Mouse (Mus musculus) A20 (cell line): ENCODE data around the gene Gm37240.

Experiments used
- DNase-seq: peaks from one replicate; pipeline ENCODE4 v3.0.0-alpha.2; 2011; ENCODE audit warnings: low read depth, low spot score

Gene Gm37240

DNA sequence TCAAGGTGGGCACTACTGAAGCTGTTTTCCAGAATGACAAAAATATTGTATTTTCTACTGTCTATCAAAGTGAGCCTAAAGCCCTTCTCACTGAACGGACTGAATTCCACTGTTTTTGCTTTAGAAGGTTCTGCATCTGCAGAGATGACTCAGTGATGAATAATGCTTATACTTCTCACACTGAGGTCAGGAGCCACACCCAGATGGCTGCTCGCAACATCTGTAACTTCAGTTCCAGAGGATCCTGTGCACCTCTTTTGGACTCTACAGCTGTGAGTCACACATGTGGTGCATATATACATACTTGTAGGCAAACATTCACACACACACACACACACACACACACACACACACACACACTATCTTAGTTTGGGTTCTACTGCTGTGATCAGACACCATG, 602.8 kb downstream of the Gm37240 start:
- DNase-seq = no peak

DNA sequence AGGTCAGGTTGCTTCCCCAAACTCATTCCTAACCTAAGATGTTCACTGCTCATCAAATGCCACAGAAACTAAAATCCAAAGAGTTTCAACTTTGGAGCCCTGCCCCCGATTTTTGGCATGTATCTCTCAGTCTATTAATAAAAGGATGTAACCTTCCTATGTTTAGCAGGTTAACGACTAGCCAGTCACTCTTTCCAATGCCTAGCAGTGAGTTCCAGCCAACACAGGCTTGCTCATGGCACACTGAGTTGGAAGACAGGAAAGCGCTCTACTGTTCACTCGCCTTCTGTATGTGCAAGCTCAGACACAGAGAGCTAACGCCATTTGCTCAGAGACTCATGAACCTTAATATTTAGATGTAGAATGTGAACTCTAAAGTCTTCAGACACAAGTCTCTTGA, 604.5 kb downstream of the Gm37240 start:
- DNase-seq = no peak

DNA sequence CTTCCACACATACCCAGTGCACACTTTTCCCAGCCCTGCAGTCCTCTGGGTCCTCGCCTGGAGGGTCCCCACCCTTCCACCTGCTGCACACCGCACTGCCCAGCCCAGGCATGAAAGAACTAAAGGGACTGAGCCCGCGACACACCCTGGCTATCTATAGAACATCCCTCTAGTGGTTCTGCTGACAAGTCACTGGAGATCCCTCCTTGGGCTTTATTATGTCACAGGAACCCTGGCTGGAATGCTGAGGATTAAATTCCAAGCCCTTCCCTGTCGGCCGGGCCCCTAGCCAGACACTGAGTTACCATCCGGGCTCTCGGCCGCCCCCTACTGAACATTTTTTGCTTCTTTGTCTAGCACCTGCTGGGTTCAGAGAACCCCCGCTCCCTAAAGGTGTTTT, 612.2 kb downstream of the Gm37240 start:
- DNase-seq = peak; percentile 32

DNA sequence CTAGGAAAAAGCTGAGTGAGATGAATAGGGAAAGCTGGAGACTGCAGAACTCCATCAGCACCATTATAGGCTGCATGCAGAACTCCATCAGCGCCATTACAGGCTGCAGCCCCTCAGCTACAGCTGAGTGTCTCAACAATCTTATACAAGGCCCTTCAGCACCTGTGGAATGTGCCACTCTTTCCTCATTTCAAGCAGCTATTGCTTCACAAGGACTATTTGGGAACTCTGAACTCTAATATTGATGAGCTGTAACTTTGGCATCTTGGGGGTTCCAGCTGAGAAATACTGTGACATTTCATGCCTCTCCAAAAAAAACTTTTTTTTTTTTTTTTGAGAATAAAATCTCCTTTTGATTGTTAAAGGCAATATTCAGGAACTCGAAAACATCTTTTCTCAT, 615.8 kb downstream of the Gm37240 start:
- DNase-seq = no peak

DNA sequence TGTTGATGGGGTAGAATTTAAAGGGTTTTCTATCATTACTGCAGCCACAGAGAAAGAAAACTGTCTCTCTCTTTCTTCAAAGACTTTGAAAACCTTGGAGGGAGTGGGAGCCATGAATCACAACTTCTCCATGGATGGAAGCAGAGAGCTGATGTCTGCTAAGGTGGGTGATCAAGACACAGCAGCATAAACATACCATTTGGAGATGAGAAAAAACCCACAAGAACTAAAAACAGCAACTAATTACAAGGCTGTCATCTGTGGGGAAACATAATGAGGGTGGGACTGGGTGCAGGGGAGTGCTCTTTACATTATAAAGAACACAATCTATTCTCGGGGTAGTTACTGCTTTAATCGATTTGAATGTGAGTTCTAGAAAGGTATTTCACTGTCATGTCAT, 622.4 kb downstream of the Gm37240 start:
- no peak for DNase-seq

DNA sequence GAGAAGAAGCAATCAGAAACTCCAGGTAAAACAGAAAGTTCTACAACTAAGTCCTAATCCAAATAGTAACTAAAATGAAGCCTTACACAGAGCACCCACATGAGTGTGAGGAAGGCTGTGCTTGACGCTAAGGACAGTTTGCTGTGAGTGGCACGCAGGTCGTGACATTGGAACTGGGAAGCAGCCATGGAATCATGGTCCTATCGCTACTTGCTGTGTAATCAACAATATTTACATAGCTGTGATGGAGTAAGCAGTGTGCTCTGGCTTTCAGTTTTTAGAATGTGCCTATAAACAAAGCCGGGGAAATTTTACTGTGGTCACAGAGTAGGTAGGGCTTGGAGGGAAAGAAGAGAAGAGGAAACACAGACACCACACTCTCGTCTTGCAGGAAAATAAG, 622.8 kb downstream of the Gm37240 start:
- DNase-seq = no peak

DNA sequence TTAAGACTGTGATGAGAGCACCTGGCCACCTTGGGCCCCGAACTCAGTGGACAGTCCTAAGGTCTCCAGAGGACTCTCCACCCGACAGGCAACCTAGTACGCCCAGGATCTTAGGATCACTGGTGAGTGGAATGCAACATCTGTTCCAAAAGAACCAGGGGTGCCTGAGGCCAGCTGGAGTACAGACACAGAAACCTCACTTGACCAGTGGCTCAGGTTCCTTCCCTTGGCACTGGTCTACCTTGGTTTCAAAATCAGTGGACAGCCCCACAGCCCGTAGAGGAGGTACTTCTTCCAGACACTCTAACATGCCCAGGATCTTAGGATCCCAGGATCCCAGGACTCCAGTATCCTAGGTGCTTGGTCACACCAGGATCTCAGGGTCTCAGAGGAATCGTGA, 632.8 kb downstream of the Gm37240 start:
- no peak for DNase-seq

DNA sequence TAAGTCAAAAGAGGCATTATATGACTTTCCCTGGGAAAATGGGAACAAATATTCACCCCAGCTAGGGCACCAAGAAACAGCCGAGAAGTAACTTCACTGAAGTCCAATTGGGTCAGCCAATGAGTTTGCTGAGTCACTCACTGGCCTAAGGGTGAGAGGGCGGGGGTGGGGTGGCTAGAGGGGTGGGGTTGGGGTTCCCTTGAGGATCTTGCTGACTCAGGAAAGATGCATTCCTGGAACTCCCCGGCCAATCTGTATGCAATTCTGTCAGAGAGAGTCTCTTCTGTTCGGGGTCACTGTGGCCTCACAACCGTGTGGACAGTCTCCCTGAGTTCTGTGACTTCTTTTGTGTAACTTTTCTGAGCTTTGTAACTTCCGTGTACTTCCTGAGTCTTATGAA, 635.7 kb downstream of the Gm37240 start:
- DNase-seq = no peak

DNA sequence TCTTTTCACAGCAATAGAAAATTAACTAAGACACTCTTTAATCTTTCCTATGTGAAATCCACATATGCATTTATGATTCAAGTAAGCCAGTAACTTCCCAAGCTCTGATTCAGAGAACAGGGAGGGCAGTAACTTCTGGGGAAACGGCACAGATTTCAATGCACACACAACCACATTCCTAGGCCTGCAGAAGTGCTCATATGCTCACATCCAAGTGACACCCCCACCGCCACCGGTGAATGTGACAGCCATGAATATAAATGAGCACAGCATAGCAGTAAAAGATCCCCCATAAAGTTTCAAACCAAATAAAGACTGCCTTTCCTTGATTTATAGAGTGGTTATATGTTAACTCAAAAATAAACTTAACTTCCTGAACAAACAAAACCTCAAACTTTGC, 641.2 kb downstream of the Gm37240 start:
- no peak for DNase-seq

DNA sequence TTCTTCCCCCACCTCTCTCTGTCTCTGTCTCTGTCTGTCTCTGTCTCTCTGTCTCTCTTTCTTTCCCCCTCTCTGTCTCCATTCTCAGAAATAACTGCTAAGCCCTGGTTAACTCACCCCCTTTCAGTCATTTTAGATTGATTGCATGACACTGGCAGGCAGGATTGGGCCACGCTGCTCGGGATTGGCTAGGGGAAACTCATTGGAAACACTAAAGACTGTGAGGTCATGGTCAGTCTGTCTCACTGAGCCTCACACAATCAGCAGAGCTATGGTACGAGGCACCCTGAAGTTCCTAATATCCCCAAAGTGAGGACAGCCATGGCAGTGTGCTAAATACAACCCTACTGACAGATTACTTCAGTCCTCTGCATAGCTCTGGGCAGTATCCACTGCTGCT, 650.8 kb downstream of the Gm37240 start:
- DNase-seq = no peak

DNA sequence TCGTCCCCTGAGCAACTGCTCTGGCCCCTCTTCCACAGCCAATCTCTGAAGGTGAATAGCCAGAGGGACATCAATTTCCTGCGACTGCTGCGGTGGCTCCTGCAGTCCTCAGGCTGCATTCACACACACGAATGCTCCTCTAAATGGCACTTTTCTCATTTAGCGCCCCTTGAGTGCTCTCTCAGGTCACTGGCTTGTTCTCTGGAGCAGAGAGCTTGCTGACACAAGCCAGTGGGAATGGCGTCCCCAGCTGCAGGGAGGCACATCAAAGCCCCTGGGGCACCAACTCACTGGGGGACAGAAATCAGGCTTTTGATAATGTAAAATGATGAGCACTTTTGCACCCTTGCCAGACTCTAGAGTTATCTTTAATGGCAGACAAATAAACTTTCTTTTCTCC, 654.5 kb downstream of the Gm37240 start:
- no peak for DNase-seq

DNA sequence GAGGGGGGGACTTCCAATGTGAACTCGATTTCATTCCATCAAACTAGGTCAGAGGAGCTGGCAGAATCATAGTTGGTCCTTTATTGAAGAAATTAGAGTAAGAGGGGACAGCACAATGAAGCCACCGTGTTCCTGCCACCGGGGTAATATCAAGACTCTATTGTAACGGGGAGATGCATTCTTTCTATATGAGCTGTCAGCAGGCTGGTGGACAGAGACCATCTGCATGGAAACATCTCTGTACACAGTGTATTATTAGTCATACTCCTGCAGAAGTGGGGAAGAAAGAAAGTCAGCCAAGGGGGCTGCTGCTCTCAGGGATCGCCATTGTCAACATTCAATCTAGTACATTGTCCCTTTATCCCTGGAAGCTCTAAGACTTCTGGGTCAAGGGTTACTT, 665.3 kb downstream of the Gm37240 start:
- no peak for DNase-seq

DNA sequence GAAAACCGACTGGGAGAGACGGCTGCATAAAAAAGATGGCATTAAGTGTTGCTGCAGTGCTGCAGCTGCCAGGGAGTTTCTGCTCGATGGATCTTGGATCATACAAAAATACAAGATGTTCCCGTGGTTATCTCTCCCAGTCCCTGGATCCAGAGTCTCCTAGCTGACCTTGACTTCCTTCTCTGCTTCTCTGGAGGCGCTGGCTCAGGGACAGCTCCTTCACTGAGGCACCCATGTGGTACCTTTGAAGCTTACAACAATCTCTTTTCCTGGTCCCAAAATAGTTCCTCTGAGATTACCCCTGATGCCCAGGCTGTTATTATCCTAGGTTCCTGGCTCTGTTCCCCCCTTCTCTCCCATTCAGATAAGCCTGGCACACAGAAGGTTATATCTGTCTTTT, 672.4 kb downstream of the Gm37240 start:
- no peak for DNase-seq

DNA sequence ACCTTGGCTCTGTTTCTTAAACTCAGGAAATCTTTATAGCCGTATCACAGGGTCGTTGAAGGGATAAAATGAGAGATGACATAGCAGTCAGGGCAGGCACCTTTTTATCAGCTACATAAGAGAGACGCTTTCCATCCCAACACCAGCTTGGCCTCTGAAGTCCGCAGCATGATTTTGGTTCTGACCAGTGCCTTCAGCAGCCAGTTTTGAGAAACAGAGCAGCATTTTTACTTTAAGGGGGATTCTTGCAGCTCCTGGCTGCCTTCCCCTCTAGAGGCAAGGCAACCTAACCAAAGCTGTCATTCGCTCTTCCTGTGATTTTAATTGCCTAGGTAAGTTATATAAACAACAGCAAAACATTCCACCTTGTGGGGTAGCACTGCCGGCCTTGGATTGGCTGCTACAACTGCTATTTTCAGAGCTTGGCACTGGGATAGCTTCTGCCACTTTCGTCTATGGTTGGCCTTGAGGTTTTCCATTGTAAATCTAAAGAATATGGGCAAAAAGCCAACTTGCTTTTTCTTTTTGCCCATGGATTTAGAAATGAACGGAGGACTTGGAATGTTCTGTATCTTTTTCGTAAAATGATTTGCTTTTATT, 674.5 kb downstream of the Gm37240 start:
- DNase-seq = no peak

DNA sequence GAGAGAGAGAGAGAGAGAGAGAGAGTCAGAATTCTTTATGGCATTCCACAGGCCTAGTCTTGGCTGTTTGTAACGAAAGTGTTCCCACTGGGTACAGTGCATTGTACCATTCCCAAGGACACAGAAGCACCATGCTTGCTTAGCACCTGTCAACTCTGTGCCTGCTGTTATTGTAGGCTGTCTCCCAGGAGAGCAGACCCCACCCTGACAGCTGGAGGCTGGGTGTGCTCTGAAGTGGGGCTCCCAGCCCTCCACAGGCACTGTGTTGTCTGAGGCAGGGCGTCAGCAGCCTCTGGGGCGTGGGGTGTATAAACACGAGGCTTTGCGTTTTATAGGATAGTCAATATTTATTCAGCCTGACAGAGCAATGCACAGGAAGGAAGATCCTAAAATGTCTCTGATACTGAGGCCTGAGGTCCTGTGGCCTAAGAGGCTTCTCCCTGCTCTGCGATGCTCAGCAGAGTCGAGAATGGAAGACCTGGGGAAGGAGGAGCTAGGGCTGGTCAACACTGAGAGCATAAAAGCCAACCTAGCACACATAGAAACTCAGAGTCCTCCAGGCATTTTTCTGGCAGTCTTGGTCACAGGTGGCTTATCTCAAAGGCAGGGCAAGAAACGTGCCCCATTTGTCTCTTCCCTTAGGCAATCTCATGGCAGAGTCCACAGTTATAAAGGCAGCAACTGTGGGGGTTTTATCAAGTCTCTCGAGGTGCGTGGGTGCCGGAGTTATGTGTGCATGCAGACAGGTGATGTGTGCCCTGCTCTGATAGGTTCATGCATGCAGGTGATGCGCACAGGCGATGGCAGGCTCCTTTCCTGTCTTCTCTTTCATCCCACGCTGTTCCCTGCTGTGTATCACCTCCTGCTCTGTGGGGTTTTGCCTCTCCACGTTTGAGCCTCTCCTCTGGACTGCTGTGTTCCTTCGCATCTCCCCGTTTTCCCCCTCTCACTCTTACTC, 677.2 kb downstream of the Gm37240 start:
- DNase-seq = no peak

DNA sequence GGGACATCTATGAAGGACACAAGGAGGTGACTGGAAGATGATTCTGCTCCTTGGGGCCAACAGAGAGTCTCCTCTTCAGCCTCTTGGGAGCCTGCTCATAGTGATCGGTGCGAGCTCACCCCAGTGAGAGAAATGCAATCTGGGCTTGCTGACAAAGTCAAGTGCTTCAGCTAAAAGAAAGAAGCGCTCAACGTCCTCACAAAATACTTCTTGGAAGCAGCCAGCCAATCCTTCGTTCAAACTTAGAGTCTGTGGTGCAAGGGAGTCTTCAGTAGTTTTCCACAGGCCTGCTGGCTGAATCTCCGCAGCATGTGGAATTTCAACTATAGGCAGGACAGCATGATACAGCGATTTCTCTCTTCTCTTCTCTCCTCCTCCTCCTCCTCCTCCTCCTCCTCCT, 680.8 kb downstream of the Gm37240 start:
- DNase-seq = no peak

DNA sequence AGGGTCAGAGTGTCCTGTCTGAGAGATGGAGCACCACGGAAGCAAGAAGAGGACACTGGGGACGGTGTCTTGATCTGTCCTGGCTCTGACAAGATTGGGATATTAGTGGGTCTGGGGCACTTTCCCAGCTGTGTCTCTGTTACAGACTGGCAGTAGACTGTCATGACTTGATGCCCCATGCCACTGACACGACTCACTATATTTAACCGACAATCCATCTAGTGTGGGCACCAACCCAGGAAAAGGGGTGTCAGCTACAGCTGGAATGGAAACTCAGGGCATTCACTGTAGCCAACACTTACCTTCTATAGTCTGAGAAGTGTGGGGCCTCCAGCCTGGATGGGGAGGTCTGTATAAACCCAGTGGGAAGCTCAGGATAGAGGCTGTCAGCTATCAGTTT, 681.4 kb downstream of the Gm37240 start:
- DNase-seq = no peak

DNA sequence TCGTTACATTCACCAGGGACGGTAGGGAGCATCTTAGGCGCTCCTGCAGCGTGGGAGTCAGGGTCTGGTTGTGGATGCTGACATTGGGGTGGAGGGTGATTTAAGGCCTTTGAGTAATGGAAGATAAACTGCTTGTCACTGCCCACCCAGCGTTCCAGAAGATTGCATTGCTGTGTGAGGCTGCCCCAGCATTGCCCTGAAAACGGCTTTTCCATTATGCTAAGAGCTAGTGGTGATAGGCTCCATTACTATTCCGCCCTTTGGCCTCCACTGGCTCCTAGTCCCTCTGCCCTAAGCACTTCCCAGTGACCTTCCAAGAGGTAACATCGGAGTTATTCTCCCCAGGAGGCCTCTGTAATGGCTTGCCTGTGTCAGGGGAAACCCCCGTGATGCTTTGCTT, 683.7 kb downstream of the Gm37240 start:
- DNase-seq = no peak

DNA sequence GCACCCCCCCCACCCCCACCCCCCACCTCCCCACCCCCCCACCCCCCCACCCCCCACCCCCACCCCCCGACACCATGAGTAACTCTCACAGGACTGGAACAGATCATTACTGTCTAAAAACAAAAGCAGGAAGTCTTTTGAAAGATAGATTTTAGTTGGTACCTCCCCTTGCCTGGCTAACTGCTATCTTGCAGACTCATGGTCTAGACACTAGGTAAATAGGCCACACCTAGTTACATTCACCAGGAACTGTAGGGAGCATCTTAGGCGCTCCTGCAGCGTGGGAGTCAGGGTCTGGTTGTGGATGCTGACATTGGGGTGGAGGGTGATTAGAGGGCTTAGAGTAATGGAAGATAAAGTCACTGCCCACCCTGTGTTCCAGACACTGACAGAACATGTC, 684.6 kb downstream of the Gm37240 start:
- DNase-seq = no peak

DNA sequence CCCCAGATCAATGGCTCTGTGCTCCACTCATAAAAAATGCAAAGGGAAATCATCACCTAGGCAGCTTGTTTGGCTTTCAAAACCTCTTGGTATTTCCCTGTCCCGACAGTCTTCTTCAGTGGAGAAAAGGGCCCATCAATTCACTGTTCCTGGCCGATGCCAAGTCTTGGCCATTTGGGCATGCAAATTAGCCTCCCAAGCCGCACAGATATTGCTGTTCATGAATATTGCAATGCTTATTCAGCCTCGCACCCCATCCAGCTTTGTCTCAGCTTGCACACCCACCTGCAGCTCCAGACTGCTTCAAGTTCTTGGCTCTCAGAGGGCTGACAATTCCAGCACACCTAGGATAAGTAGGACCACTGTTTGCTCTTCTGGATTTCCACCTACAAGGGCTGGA, 685.5 kb downstream of the Gm37240 start:
- DNase-seq = no peak

DNA sequence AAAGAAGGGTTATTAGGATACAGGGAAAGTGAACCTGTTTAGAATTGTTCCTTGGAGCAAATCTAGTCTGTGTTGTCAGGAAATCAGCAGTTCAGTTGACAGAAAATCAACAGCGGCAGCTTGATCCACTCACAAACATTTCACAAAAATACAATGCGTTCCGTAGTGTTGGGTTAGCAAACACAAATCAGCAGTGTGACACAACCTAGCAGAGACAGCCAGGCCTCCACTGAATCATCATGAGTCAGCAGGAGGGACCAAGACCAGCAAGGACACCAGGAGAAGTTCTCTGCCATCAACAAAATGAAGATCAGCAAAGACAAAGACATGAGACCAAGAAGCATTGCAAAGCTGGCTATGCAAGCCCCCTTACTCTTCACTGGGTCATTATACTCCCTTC, 688.8 kb downstream of the Gm37240 start:
- no peak for DNase-seq

DNA sequence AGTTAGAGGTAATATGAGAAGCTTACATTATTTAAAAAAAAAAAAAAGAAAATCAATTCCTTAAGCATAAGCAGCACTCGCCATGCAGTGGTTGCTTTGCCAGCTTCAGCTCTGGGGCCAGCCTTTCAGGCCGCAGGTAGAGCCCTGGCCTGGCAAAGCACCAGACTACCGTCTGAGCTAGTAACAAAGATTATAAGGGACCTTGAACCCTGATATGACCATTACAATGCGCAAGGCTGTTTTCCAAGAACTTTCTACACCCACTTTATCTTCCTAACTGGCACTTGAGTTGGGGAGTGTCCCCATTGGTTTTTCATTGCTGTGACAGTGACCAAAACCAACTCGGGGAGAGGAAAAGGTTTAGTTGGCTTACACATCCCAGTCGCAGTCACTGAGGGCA, 690.2 kb downstream of the Gm37240 start:
- no peak for DNase-seq

DNA sequence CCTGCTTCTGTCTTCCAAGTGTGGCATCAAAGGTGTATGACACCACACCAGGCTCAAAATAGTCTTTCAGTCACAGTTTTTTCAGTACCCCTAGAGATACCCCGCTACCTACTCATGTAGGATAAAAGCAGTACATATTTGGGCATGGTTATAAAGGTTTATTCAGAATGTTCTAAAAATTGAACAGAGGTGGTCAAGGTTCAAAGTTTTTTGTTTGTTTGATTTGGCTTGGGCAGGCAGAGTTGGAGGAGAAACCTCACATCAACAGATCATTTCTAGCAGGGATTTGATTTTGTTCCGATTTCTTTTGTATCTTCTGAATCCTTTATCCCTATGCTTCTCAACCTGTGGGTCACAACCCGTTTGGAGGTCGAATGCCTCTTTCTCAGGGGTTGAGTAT, 690.7 kb downstream of the Gm37240 start:
- DNase-seq = no peak
